Mouse (Mus musculus) lung, embryonic 15.5 days (tissue): ENCODE measurements at regions not wholly inside any gene's neighbourhood (a gene's known extent, or its start where the extent isn't known, plus 50 kb on each side); places are given as distances from the start of the nearest gene placed in this dataset.

Experiments used
- ATAC-seq: fragments of 200-750 bp; cut with Nextera tagmentation; 2 replicates; pipeline ENCODE4 v1.8.0; 2017; ENCODE audit warnings: moderate number of reproducible peaks, borderline replicate concordance; ENCODE audit not compliant: low FRiP score, low TSS enrichment; ENCODE audit errors: extremely low read depth
- H3K27ac ChIP-seq: fragments of 300-500 bp; sonication (generic); 2 replicates; pipeline ENCODE4 v1.5.1; 2015; ENCODE audit warnings: moderate library complexity, mild to moderate bottlenecking, inconsistent platforms
- H3K27me3 ChIP-seq: fragments of 300-500 bp; sonication (generic); 2 replicates; pipeline ENCODE4 v1.6.1; 2015; ENCODE audit warnings: inconsistent platforms
- H3K36me3 ChIP-seq: fragments of 300-500 bp; sonication (generic); 2 replicates; pipeline ENCODE4 v1.6.1; 2015; ENCODE audit warnings: inconsistent platforms
- H3K4me1 ChIP-seq: fragments of 300-500 bp; sonication (generic); 2 replicates; pipeline ENCODE4 v1.6.1; 2015; ENCODE audit warnings: inconsistent platforms
- H3K4me2 ChIP-seq: fragments of 300-500 bp; sonication (generic); 2 replicates; pipeline ENCODE4 v1.6.1; 2015; ENCODE audit warnings: inconsistent platforms, mild to moderate bottlenecking, moderate library complexity
- H3K4me3 ChIP-seq: fragments of 300-500 bp; sonication (generic); 2 replicates; pipeline ENCODE4 v1.5.1; 2015; ENCODE audit warnings: mild to moderate bottlenecking, inconsistent platforms
- H3K9ac ChIP-seq: fragments of 300-500 bp; sonication (generic); 2 replicates; pipeline ENCODE4 v1.6.1; 2015; ENCODE audit warnings: inconsistent platforms
- H3K9me3 ChIP-seq: fragments of 300-500 bp; sonication (generic); 2 replicates; pipeline ENCODE4 v1.6.1; 2016; ENCODE audit warnings: inconsistent platforms
- WGBS: fragments of 180-500 bp; shearing (Covaris S2); methylation state at CpG from one replicate; pipeline ENCODE4 v1.1.7; 2015; 5-methylcytosine and 5-hydroxymethylcytosine counted together

GRCm38 (mm10) chr1:152184956-152185355 lies 95.0 kb upstream of the 1700025G04Rik start:
- no peaks in the 10 kb centered on the region for H3K9me3 ChIP-seq
- no peak overlapping the region for H3K9ac ChIP-seq
- no peak overlapping the region for H3K4me3 ChIP-seq
- H3K4me1 ChIP-seq = no peaks in the 10 kb centered on the region
- H3K36me3 ChIP-seq = no peaks in the 10 kb centered on the region
- H3K4me2 ChIP-seq = no peak overlapping the region
- WGBS = 75% methylated on average over 3 of the region's 3 CpGs
- no peak overlapping the region for H3K27ac ChIP-seq
- no peak for ATAC-seq
- H3K27me3 ChIP-seq = no peaks in the 10 kb centered on the region

GRCm38 (mm10) chr1:152176267-152176970 lies 86.5 kb upstream of the 1700025G04Rik start:
- ATAC-seq = no peak
- Histone ChIP-seq H3K9ac (no peak overlapping the region), H3K27ac (no peak overlapping the region), H3K4me1 (no peaks in the 10 kb centered on the region), H3K4me2 (no peak overlapping the region), H3K36me3 (no peaks in the 10 kb centered on the region), H3K27me3 (no peaks in the 10 kb centered on the region), H3K4me3 (no peak overlapping the region), H3K9me3 (no peaks in the 10 kb centered on the region)
- 78% methylated on average over 9 of the region's 9 CpGs for WGBS

DNA sequence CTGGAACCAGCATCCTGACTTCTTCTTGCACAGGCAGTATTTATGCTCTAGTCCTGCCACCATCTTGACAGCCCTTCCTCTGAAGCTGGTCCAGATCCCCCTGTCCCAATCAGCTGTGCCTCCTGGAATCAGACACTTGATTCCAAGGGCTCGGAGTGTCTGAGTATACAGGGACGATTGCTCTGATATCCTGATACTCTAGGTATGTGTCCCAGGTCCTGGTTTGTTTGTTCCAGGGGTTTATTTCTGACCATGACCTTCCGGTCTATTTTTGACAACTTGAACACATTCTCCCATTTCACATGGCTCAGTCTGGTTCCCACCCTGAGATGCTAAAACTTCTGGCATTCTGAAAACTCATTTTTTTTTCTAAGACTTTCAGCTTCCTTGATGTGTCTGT lies 85.8 kb upstream of the 1700025G04Rik start:
- Histone ChIP-seq H3K36me3 (no peaks in the 10 kb centered on the region), H3K4me2 (no peak overlapping the region), H3K4me3 (no peak overlapping the region), H3K9ac (no peak overlapping the region), H3K4me1 (no peaks in the 10 kb centered on the region), H3K27me3 (no peaks in the 10 kb centered on the region), H3K27ac (no peak overlapping the region), H3K9me3 (no peaks in the 10 kb centered on the region)
- ATAC-seq = no peak
- 84% methylated on average over 3 of the region's 3 CpGs for WGBS

DNA sequence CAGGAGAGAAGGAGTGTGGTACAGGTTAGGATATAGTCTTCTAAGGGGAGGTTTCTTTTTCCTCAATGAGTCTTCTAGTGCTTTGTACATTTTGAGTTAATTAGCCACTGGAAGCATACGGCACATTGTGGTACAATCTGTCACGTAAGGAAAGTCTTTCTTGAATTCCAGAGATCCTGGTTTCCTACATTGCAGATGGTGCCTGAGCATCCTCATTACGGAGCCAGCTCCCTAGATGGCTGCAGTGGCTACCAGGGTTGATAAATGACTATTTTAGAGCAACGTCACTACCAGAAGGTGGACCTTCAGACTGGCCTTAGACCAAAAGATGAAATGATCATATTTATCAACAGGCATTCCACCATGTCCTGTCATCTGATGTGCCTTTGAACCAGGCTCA lies 84.5 kb upstream of the 1700025G04Rik start:
- 87% methylated on average over 4 of the region's 4 CpGs for WGBS
- H3K9me3 ChIP-seq = no peaks in the 10 kb centered on the region
- no peak overlapping the region for H3K4me3 ChIP-seq
- H3K27me3 ChIP-seq = no peaks in the 10 kb centered on the region
- no peaks in the 10 kb centered on the region for H3K4me1 ChIP-seq
- H3K4me2 ChIP-seq = no peak overlapping the region
- H3K27ac ChIP-seq = no peak overlapping the region
- no peak overlapping the region for H3K9ac ChIP-seq
- ATAC-seq = no peak
- H3K36me3 ChIP-seq = no peaks in the 10 kb centered on the region

DNA sequence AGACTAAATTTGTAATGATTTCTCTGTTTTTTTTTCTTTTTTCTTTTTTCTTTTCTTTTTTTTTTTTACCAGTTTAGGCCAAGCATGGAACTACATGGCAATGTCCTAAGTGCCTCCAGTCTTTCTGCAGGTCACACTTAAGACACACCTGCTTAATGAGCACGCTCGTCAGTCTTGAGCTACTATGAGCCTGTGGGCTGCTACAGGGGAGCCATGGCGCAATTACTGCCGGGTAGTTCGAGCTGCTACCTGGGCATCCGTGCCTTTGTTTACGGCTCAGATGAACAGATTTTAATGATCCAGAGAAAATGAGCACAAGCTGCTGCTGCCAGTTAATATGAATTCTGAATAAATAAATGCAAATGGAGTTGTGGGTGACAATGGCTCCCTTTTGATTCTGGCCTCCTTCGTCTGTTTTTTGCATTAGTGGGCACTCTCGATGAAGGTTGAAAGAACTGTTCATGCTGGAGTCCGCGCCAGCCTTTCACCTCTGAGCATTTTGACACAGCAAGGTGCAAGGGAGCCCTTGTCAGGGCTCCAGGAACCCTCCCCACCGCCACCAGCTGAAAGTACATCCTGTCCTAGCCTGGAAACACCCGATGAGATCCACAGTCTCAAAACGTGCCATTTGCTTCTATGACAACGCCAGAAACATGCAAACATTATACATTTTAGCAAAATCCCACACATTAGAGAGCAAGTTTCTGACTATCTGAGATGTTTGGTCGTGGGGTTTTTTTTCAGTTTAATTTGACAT lies 81.3 kb upstream of the 1700025G04Rik start:
- Histone ChIP-seq H3K27ac (no peak overlapping the region), H3K36me3 (no peaks in the 10 kb centered on the region)
- 77% methylated on average over 16 of the region's 16 CpGs for WGBS

DNA sequence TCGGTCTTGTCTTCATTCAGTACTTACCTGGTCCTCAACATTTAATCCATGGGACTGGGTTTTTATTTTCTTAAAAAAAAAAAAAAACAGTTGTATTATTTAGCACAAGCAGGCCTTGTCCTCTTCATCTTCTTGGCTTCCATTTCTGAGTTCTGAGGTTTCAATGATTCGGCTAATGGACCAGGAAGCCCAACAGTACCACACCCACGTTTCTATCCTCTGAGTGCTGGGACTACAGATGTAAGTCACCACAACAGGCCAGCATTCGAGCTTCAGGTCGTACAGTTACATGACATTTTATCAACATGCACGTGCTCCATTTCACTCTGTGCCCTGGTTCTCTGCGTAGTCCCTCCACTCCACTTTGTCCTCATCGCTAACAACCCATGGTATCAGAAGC lies 80.7 kb upstream of the 1700025G04Rik start:
- WGBS = 86% methylated on average over 8 of the region's 8 CpGs
- Histone ChIP-seq H3K4me1 (0 out of 2 replicates have a peak, but pooled peaks cover 7% of the 10 kb centered on the region), H3K9ac (no peak overlapping the region), H3K9me3 (no peaks in the 10 kb centered on the region), H3K27me3 (no peaks in the 10 kb centered on the region), H3K4me3 (no peak overlapping the region), H3K36me3 (no peaks in the 10 kb centered on the region), H3K4me2 (no peak overlapping the region), H3K27ac (no peak overlapping the region)
- no peak for ATAC-seq

More for the DNA sequence above, 81.3 kb upstream of the 1700025G04Rik start:
- Histone ChIP-seq H3K9ac (no peak overlapping the region), H3K4me2 (no peak overlapping the region), H3K4me3 (no peak overlapping the region), H3K27me3 (no peaks in the 10 kb centered on the region), H3K4me1 (0 out of 2 replicates have a peak, but pooled peaks cover 7% of the 10 kb centered on the region), H3K9me3 (no peaks in the 10 kb centered on the region)
- no peak for ATAC-seq

GRCm38 (mm10) chr1:152169508-152169907 lies 79.6 kb upstream of the 1700025G04Rik start:
- Histone ChIP-seq H3K4me3 (no peak overlapping the region), H3K27ac (no peak overlapping the region), H3K4me2 (no peak overlapping the region), H3K27me3 (no peaks in the 10 kb centered on the region), H3K9ac (no peak overlapping the region), H3K9me3 (no peaks in the 10 kb centered on the region), H3K4me1 (0 out of 2 replicates have a peak, but pooled peaks cover 11% of the 10 kb centered on the region), H3K36me3 (no peaks in the 10 kb centered on the region)
- ATAC-seq = no peak
- 89% methylated on average over 14 of the region's 14 CpGs for WGBS

DNA sequence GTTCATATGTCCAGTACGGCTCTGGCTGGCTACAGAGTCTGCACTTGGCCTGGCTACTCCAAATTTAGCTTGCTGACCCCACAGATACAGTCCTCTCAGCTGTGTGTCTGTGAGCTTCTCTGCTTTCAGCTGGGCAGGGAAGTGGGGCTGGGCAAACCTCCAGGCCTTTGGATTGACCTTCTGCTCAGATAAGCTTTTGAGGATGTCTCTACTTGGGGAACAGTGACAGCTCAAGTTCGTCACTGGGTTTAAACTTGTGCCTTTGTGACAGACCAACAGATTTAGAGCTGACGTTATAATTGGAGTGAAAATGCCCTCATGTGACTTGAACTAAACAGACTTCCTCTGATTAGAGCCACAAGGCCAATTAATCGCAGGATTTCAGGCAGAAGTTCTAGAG lies 78.4 kb upstream of the 1700025G04Rik start:
- H3K4me3 ChIP-seq = no peak overlapping the region
- H3K27me3 ChIP-seq = no peaks in the 10 kb centered on the region
- WGBS = 53% methylated on average over 4 of the region's 4 CpGs
- H3K36me3 ChIP-seq = no peaks in the 10 kb centered on the region
- no peaks in the 10 kb centered on the region for H3K9me3 ChIP-seq
- 0 out of 2 replicates have a peak, but pooled peaks cover 11% of the 10 kb centered on the region for H3K4me1 ChIP-seq
- H3K9ac ChIP-seq = no peak overlapping the region
- ATAC-seq = no peak
- no peak overlapping the region for H3K27ac ChIP-seq
- H3K4me2 ChIP-seq = no peak overlapping the region

DNA sequence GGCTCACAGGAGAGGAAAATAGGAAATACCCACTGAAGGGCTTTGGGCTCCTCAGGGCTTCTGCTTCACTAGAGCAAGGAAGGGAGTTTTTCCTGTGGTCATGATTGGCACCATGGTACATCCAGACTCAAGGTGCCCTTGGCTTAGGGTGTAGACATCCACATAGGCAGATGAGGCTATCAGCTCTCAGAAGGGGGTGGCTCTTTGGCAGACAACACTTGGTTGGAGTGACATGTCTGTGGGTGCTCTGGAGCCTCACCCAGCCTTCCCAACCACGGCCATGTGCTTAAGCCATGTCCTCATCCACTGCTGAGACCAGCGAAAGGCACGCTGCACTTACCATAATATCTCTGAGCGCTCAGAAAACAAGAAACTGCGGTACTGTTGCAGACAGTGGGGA lies 77.8 kb upstream of the 1700025G04Rik start:
- H3K36me3 ChIP-seq = no peaks in the 10 kb centered on the region
- 80% methylated on average over 5 of the region's 5 CpGs for WGBS
- H3K27me3 ChIP-seq = no peaks in the 10 kb centered on the region
- no peak overlapping the region for H3K4me2 ChIP-seq
- no peaks in the 10 kb centered on the region for H3K9me3 ChIP-seq
- no peak overlapping the region for H3K27ac ChIP-seq
- H3K4me1 ChIP-seq = 0 out of 2 replicates have a peak, but pooled peaks cover 11% of the 10 kb centered on the region
- H3K4me3 ChIP-seq = no peak overlapping the region
- ATAC-seq = no peak
- no peak overlapping the region for H3K9ac ChIP-seq

DNA sequence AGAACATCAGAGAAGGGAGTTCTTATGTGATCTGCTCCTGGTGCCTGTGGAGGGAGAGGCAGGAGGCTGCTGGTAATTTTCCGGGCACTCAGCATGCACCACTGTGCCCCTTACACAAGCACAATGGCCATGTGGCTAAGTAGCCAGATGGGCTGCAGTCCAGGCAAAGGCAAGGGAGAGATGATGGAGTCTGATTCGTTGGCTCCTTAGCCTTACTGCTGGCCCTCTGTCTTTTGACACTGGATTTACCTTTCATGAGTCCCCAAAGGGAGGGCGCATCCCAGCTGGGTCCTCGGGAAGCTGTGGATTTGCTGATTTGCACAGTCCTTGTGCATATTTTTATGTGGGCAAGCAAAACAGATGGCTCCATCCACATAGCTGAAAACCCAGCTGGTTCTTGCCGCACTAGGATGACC lies 75.6 kb upstream of the 1700025G04Rik start:
- Histone ChIP-seq H3K36me3 (no peaks in the 10 kb centered on the region), H3K9ac (no peak overlapping the region), H3K4me3 (no peak overlapping the region), H3K4me2 (no peak overlapping the region), H3K27ac (no peak overlapping the region), H3K27me3 (no peaks in the 10 kb centered on the region), H3K9me3 (no peaks in the 10 kb centered on the region), H3K4me1 (0 out of 2 replicates have a peak, but pooled peaks cover 11% of the 10 kb centered on the region)
- 83% methylated on average over 5 of the region's 5 CpGs for WGBS
- ATAC-seq = no peak

DNA sequence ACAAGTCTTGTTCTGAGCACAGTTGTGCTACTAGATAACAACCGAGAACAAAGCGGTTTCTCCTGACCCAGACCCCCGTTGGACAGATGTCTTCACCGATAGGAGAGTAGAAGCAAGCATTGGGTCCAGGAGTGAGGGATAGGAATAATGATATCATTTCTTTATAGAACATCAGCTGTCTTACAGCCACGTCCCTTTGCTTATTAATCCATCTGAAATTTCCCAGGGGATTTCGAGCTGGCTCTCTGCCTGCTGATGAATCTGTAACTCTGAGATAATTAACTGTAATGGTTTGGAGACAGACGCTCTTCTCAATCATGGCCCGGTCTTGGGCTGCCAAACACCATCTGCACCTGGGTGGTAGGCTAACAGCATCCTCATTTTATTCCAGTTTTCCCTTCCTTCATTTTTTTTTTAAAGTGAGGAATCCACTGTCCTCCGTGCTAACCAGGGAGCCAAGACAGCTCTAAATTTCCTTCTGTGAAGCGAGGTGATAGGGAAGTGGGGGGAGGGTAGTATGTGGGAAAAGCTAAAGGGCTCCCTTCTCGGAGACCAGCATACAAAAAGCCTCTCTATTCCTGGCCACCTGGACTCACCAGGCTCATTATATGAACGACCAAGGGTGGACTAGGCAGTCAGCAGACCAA lies 75.0 kb upstream of the 1700025G04Rik start:
- Histone ChIP-seq H3K4me1 (0 out of 2 replicates have a peak, but pooled peaks cover 11% of the 10 kb centered on the region), H3K36me3 (no peaks in the 10 kb centered on the region), H3K4me3 (no peak overlapping the region), H3K27me3 (no peaks in the 10 kb centered on the region), H3K9ac (no peak overlapping the region), H3K9me3 (no peaks in the 10 kb centered on the region), H3K4me2 (no peak overlapping the region), H3K27ac (no peak overlapping the region)
- WGBS = 44% methylated on average over 12 of the region's 12 CpGs
- no peak for ATAC-seq

DNA sequence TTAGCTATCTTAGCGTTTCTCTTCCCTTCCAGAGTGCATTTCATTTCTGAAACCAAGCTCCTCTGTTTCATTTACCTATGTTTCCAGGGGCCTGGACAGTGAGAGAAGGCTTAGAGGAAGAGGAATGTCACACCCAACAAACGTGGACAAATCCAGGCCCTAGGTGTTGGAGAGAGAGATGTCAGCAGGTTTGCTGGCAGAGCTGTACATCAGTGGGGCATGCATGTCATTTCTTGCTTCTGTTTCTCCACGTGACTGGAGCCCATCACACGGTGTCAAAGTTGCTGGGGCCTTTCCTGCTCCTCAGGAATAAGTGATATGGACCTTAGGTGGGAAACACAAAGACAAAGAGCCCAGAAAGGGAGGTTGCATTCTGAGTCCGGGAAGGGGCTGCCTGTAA lies 74.3 kb upstream of the 1700025G04Rik start:
- Histone ChIP-seq H3K4me2 (no peak overlapping the region), H3K9ac (no peak overlapping the region), H3K27me3 (no peaks in the 10 kb centered on the region), H3K9me3 (no peaks in the 10 kb centered on the region), H3K4me1 (0 out of 2 replicates have a peak, but pooled peaks cover 11% of the 10 kb centered on the region), H3K36me3 (no peaks in the 10 kb centered on the region), H3K27ac (no peak overlapping the region), H3K4me3 (no peak overlapping the region)
- ATAC-seq = no peak
- WGBS = 61% methylated on average over 5 of the region's 5 CpGs
